Mouse (Mus musculus) liver, embryonic 14.5 days (tissue): ENCODE measurements at regions not wholly inside any gene's neighbourhood (a gene's known extent, or its start where the extent isn't known, plus 50 kb on each side); places are given as distances from the start of the nearest gene placed in this dataset.

Source experiments
- ATAC-seq: fragments of 200-750 bp; cut with Nextera tagmentation; 2 replicates; pipeline ENCODE4 v1.8.0; 2017; ENCODE audit warnings: moderate number of reproducible peaks, mild to moderate bottlenecking, moderate library complexity; ENCODE audit not compliant: insufficient read depth
- DNase-seq, 3 experiments: peaks; one replicate each; pipeline ENCODE4 v3.0.0-alpha.2; 2012 to 2013; ENCODE audit warnings: low read depth in 3 of 3, low spot score in 3 of 3
- H3K27ac ChIP-seq: fragments of 300-500 bp; sonication (generic); 2 replicates; pipeline ENCODE4 v1.5.1; 2014; ENCODE audit warnings: moderate library complexity, mild to moderate bottlenecking, control low read depth, inconsistent platforms
- H3K27me3 ChIP-seq: fragments of 300-500 bp; sonication (generic); 2 replicates; pipeline ENCODE4 v1.6.1; 2014; ENCODE audit warnings: mild to moderate bottlenecking, low read length, moderate library complexity; ENCODE audit not compliant: control insufficient read depth, insufficient read depth
- H3K36me3 ChIP-seq: fragments of 300-500 bp; sonication (generic); replicated peaks from 2 replicates; pipeline ENCODE4 v1.6.1; 2014; ENCODE audit warnings: low read depth; ENCODE audit not compliant: control insufficient read depth, insufficient read depth
- H3K4me1 ChIP-seq, 2 experiments: fragments of 200-500 bp in 1 of 2; fragments of 300-500 bp in 1 of 2; sonication (generic) in 1 of 2; replicated peaks; 2 replicates each; pipeline ENCODE4 v1.6.1; 2012 to 2014; ENCODE audit warnings: antibody characterized with exemption in 1 of 2, inconsistent platforms in 1 of 2, low read length in 1 of 2; ENCODE audit not compliant: control insufficient read depth in 2 of 2, insufficient read depth in 2 of 2
- H3K4me2 ChIP-seq: fragments of 300-500 bp; sonication (generic); 2 replicates; pipeline ENCODE4 v1.6.1; 2014; ENCODE audit warnings: low read depth, mild to moderate bottlenecking, control low read depth, moderate library complexity
- H3K4me3 ChIP-seq, 2 experiments: fragments of 200-500 bp in 1 of 2; fragments of 300-500 bp in 1 of 2; sonication (generic) in 1 of 2; 2 replicates each; pipeline ENCODE4 v1.5.1; 2012 to 2014; ENCODE audit warnings: low read depth in 2 of 2, low read length in 2 of 2, mild to moderate bottlenecking in 2 of 2, control low read depth in 1 of 2, inconsistent platforms in 1 of 2, moderate library complexity in 1 of 2; ENCODE audit not compliant: insufficient read depth in 1 of 2
- H3K9ac ChIP-seq: fragments of 300-500 bp; sonication (generic); replicated peaks from 2 replicates; pipeline ENCODE4 v1.6.1; 2014; ENCODE audit warnings: mild to moderate bottlenecking, control low read depth, moderate library complexity
- H3K9me3 ChIP-seq: fragments of 300-500 bp; sonication (generic); 2 replicates; pipeline ENCODE4 v1.6.1; 2016; ENCODE audit warnings: low read length, mixed read lengths; ENCODE audit not compliant: control insufficient read depth
- CTCF ChIP-seq: IDR thresholded peaks from 2 replicates; pipeline ENCODE4 v1.5.1; 2016; ENCODE audit warnings: antibody characterized with exemption, low read depth, control low read depth
- EP300 ChIP-seq: IDR thresholded peaks from 2 replicates; pipeline ENCODE4 v1.6.1; 2016; ENCODE audit warnings: antibody characterized with exemption, low read depth
- WGBS: fragments of 180-500 bp; shearing (Covaris S2); extraction: QIAGEN DNeasy Blood & Tissue Kit; methylation state at CpG from one replicate; pipeline ENCODE4 v1.1.7; 2014; ENCODE audit not compliant: insufficient replicate concordance; 5-methylcytosine and 5-hydroxymethylcytosine counted together

DNA sequence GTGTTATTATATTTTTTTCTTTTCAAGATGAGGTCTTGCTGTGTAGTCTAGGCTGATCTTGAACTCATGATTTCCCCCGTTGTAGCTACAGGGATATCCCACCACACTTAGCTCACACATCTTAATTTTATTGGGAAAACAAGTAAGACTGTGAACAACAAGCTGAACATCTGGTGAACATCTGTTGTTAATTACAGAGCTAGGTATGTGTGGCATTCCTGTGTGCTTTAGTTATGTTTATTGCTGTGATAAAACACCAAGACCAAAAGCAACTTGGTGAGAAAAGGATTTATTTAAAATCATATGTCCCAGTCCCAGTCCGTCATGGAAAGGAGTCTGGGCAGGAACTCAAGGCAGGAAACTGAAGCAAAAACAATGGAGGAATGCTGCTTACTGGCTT is 66.8 kb upstream of the Caprin1 start:
- Histone ChIP-seq H3K4me3 (no peak overlapping the region), H3K9me3 (no peaks in the 10 kb centered on the region), H3K4me1 (peaks cover 0 to 2% of the 10 kb centered on the region in 2 experiments; a peak in 1 of 4 replicates), H3K9ac (no peak overlapping the region), H3K27me3 (no peaks in the 10 kb centered on the region), H3K27ac (no peak overlapping the region), H3K4me2 (no peak overlapping the region), H3K36me3 (no peaks in the 10 kb centered on the region)
- ATAC-seq: no peak
- no peak for DNase-seq
- WGBS: 52% methylated on average over 2 of the region's 2 CpGs
- TF ChIP-seq EP300 (no peak), CTCF (no peak)

DNA sequence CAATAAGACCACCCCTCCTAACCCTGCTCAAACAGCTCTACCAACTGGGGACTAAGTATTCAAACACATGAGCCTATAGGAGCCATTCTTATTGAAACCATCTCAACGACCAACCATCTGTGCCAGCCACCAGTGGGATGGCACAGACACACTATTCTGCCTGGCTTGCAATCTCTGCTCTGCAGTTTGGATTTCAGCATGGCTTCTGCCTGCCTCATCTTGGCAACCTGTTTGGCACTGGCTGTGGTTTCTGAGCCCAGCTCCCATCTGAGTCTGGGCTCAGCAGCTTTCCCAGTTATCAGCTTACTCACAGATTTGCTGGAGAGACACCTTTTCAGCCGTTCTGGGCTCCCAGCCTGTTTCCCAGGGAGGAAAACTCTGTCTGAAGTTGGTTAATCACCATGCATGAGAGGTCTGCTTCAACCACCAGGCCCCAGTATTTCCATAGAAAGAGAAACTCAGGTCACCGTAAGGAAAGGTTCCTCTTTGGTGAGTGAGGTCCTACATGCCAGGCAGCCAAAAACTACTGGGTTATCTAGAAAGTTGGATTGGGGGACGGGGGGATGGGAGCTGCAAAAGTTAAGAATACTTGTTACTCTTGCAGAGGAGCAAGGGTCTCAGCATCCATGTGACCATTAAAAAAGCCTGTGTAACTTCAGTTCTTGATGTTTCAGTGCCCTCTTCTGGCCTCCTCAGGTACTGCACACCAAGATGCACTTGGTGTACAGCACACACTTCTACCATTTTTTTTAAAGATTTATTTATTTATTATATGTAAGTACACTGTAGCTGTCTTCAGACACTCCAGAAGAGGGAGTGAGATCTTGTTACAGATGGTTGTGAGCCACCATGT is 68.1 kb upstream of the Caprin1 start:
- H3K27me3 ChIP-seq: no peaks in the 10 kb centered on the region
- 55% methylated on average over 4 of the region's 4 CpGs for WGBS
- H3K36me3 ChIP-seq: no peaks in the 10 kb centered on the region
- peaks cover 0 to 9% of the 10 kb centered on the region in 2 experiments; a peak in 2 of 4 replicates for H3K4me1 ChIP-seq
- TF ChIP-seq EP300: no peak
- peak; percentile 84 for TF ChIP-seq CTCF
- ATAC-seq: no peak
- H3K4me3 ChIP-seq: no peak overlapping the region
- H3K9ac ChIP-seq: no peak overlapping the region
- no peak overlapping the region for H3K27ac ChIP-seq
- H3K9me3 ChIP-seq: no peaks in the 10 kb centered on the region
- DNase-seq: peak in 2 of 3 experiments; percentile 45 to 51
- no peak overlapping the region for H3K4me2 ChIP-seq

DNA sequence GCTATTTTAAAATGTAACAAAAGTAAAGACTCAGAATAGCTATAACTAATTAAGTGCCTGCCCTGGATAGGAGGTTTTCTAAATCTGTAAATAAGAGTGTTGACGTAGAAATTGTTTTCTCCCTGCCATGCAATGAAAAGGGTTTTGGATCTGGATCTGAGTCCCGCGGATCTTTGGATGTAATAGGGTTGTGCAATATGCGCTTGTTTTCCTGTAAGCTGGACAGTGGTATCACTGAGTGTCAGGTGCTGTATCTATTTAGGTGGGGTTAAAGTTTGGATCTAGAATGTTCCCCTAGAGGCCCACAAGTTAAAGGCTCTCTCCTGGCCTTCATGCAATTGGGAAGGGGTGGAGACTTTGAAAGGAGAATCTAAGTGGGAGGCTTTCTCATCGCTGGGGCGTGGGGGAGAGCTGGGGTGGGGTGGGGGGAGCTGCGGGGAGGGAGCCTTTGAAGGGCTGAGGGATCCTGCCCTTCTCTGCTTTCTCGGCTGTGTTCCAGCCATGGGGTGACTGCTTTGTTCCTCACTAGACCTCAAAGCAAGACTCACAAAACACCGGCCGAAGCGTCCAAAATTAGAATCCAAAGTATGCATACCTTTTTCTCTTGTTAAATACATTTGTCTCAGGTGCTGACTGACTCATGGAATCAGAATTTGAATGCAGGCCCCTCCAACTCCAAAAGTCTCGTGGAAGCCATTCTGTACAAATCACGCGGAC is 70.0 kb upstream of the Caprin1 start:
- H3K4me3 ChIP-seq: no peak overlapping the region
- no peak overlapping the region for H3K4me2 ChIP-seq
- H3K36me3 ChIP-seq: no peaks in the 10 kb centered on the region
- TF ChIP-seq CTCF: no peak
- no peak for TF ChIP-seq EP300
- H3K9me3 ChIP-seq: no peaks in the 10 kb centered on the region
- peaks cover 5 to 19% of the 10 kb centered on the region in 2 experiments; a peak in 3 of 4 replicates for H3K4me1 ChIP-seq
- no peak overlapping the region for H3K27ac ChIP-seq
- DNase-seq: no peak
- no peaks in the 10 kb centered on the region for H3K27me3 ChIP-seq
- ATAC-seq: no peak
- no peak overlapping the region for H3K9ac ChIP-seq
- WGBS: 67% methylated on average over 14 of the region's 14 CpGs

DNA sequence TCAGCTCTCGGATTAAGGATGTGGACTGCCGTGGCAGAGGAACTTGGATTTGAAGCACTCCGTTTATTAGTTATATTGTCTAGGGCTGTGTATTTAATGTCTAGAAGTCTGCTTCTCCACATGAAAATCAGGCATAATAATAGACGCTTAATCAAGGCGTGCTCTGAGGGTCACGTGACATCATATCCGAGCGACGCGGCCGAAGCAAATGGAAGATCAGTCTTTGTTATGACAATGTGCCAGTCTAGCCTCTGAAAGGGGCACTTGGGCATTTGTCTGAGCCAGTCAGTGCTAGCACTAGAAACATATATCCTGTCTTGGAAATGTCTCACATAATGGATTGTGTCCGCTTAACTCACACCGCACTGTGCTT is 70.5 kb upstream of the Caprin1 start:
- Histone ChIP-seq H3K27me3 (no peaks in the 10 kb centered on the region), H3K9ac (no peak overlapping the region), H3K4me2 (no peak overlapping the region), H3K36me3 (no peaks in the 10 kb centered on the region), H3K4me1 (peaks cover 8 to 24% of the 10 kb centered on the region in 2 experiments; a peak in 3 of 4 replicates), H3K4me3 (no peak overlapping the region), H3K9me3 (no peaks in the 10 kb centered on the region), H3K27ac (no peak overlapping the region)
- no peak for ATAC-seq
- 88% methylated on average over 13 of the region's 13 CpGs for WGBS
- DNase-seq: no peak
- TF ChIP-seq CTCF (no peak), EP300 (no peak)

DNA sequence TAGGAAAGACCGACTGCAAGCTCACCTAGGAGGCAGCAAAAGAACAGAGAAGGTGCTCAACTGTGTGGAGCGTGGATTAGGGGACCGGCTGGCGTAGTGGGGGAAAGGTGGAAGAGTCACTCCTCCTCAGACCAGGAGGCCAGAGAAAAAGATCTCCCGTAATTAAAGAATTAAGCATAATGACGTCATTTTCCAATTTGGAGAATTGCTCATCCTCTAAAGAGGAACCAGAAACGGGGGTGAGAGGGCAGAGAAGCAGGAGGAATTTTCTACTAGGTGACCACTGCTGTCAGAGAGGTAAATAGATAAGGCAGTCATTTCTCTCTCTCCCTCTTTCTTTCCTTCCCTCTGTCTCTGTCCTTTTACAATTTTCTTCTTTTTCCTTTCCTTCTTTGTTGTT is 71.2 kb upstream of the Caprin1 start:
- Histone ChIP-seq H3K4me2 (no peak overlapping the region), H3K36me3 (no peaks in the 10 kb centered on the region), H3K4me1 (peaks cover 9 to 27% of the 10 kb centered on the region in 2 experiments), H3K4me3 (no peak overlapping the region), H3K27ac (no peak overlapping the region), H3K9ac (no peak overlapping the region), H3K9me3 (no peaks in the 10 kb centered on the region), H3K27me3 (no peaks in the 10 kb centered on the region)
- no peak for ATAC-seq
- WGBS: 57% methylated on average over 7 of the region's 7 CpGs
- TF ChIP-seq CTCF (no peak), EP300 (no peak)
- DNase-seq: no peak
